Mouse (Mus musculus) adipocyte (in vitro differentiated cells): ENCODE measurements around the gene Nfkb1.

Experiments used
- DNase-seq: peaks from one replicate; pipeline ENCODE4 v3.0.0-alpha.2; 2016; ENCODE audit warnings: low spot score

Gene Nfkb1

GRCm38 (mm10) chr3:135691191-135692131 lies at the start of gene Nfkb1:
Gene Nfkb1, minus strand, starts transcription at chr3:135691547.
- DNase-seq: peak; percentile 76

GRCm38 (mm10) chr3:135740711-135741110 lies 49.4 kb upstream of the Nfkb1 start:
- no peak for DNase-seq

DNA sequence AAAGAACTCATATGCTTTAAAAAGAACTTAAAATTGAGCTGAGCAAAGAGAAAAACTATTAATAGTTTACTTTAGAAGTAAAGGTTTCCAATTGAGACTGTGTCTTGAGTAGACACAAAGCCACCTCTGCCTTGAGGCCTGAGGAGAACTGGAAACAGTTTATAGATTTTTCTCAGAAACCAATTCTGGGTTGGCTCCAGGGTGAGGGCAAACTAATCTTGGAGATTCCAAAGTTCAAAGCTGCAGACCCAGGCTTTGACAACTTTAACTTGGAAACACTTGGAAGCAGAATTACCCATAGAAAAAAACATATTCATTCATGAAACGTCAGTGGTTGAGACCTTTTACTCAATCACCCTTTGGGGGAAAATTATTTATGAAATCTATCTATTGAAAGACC lies 43.4 kb upstream of the Nfkb1 start:
- DNase-seq: no peak

DNA sequence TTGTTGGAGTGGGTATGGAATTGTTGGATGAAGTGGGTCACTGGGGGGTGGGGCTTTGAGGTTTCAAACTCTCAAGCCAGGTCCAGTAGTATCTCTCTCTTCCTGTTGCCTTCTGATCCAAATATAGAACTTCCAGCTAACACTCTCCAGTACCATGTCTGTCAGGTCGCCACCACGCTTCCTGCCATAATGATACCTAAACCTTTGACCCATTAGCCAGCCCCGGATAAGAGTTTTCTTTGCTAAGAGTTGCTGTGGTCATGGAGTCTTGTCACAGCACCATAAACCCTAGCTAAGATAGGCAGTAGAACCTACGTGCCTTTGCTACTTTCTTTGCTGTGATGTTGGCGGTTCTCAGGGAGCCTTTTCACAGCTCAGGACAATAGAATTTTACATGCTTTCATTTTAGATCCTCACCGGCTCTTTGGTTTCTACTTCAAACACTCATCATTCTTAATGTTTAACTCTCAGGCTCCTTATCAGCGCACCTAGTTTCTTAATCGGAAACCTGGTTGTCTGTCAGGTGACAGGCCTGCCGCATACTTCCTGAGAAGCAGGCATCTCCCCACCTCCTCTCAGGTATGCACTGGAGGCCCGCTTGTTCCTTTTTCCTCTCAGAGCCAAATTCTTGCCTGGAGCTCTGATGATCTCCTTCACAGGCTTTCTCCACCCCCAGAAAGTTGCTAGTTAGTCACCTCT lies 41.5 kb upstream of the Nfkb1 start:
- no peak for DNase-seq

DNA sequence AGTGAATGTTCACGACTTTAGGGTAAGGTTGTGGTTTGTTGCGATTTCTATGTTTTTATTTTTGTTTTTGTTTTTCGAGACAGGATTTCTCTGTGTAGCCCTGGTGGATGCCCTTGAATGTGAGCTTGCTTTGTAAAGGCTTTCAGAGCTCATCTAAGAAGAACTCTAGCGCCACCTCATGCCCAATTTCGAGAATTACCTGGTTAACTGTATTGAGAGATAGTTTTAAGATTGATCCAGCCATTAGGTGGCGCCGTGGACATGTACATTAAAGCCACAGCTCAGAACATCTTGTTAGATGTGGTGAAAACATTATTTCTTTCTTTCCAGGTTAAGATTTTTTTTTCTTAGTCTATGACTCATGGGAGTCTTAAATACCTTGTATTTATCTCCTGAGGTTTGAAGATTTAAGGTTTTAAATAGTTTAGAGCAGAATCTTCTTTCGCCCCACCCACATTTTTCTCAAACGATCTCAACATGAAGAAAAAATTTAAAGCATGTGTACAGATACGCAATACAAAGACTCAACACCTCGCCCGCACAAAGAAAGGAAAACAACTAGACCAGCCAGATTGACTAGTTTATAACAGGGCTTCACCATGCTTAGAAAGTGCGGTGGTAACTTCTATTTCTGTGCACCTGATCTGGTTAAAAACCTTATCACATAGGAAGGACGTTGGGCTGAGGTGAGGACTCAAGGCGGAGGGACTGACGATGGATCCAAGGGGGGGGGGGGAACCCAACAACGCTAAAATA lies 40.1 kb upstream of the Nfkb1 start:
- DNase-seq: peak; percentile 99

GRCm38 (mm10) chr3:135730790-135731189 lies 39.4 kb upstream of the Nfkb1 start:
- no peak for DNase-seq

DNA sequence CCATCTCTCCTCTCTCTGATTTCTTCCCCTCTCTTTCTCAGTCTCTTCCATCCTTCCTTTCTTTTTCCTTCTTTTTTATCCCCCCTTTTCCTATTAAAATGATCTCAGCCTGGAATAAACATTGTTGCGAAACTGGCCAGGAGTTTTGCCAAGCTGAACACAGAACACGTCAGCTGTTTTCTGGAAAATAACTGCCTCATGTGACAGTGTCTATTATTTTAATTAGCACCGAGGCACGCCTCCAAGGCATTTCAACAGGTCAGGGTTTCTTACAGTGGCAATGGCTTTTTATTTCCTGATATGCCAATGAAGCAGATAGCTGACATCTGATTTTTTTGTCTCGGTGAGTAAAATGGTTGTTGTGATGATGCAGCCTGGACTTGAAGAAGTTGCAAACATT lies 38.2 kb upstream of the Nfkb1 start:
- DNase-seq: peak; percentile 94

- peak; percentile 59 for DNase-seq
Measured at GRCm38 (mm10) chr3:135728900-135729299, 37.6 kb upstream of the Nfkb1 start.

DNA sequence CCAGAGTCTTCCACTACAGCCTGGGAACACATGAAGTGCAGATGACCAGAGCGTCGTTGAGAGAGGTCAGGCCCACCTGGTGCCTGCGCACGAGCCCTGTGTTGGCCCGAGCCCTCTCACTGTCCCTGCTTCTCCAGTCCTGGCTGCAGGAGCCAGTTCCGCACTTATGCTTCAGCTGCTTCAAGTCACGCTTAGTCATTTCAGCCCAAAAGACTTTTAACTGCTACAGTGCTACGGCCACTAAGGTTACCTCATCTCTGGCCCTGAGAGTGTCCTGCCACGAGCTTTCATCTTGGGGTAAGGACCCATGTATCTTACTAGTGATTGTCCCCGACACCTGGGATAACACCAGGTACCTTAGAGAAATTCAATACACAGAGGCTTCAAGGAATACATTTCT lies 36.0 kb upstream of the Nfkb1 start:
- DNase-seq: no peak

GRCm38 (mm10) chr3:135726521-135727275 lies 35.4 kb upstream of the Nfkb1 start:
- DNase-seq: no peak

DNA sequence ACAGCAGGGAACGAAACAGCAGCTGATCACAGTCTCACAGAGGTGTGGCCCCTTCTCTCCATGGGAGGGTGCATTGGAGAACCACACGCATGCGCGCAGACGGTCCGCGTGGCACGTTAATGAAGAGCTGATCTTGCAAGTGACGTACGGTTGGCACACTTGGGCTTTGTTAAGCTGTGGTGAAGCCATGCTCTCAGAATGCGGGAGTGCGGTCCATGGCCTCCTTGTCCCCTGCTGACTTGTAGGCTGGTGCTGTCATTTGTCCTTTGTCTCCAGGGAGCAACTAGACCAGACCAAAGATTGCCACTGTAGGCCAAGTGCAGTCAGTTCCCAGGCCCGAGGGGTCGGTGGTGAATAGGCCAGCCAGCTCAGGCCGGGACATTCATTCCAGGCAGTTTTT lies 34.7 kb upstream of the Nfkb1 start:
- DNase-seq: no peak

- no peak for DNase-seq
Measured at GRCm38 (mm10) chr3:135722104-135722503, 30.8 kb upstream of the Nfkb1 start.

GRCm38 (mm10) chr3:135719969-135720368 lies 28.6 kb upstream of the Nfkb1 start:
- DNase-seq: no peak

GRCm38 (mm10) chr3:135719179-135719532 lies 27.8 kb upstream of the Nfkb1 start:
- DNase-seq: no peak

GRCm38 (mm10) chr3:135718323-135719178 lies 27.2 kb upstream of the Nfkb1 start:
- no peak for DNase-seq

- DNase-seq: peak; percentile 25
Measured at GRCm38 (mm10) chr3:135713016-135713950, 21.9 kb upstream of the Nfkb1 start.

GRCm38 (mm10) chr3:135711613-135712012 lies 20.3 kb upstream of the Nfkb1 start:
- no peak for DNase-seq

DNA sequence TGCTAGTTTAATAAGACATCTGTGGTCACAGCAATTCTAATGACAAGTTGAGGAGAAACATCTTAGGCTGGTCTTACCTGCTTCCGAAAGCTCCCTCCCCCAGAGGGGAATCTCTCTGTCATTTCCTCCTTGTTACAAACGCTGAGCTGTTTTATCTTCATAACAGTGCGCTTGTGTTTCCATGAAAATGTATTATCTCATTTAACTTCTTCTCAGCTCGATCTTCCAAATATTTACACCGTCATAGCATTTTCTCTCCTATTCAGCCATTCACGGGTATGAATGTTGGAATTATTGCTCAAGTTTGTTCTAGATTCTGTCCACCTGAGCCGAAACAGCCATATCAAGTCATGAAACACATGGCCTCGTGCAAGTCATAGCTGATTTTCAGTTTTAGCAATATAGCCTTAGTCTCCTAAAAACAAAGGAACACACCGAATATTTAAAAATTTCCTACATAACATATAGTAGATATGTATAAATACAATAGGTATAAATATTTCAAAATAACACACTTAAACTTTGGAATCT lies 19.8 kb upstream of the Nfkb1 start:
- no peak for DNase-seq

- DNase-seq: no peak
Measured at GRCm38 (mm10) chr3:135703307-135703706, 12.0 kb upstream of the Nfkb1 start.
